Mouse (Mus musculus): ENCODE results near the gene Rdm1. TPM values are rescaled to one million over a fixed set of nuclear protein-coding genes. Genes with fewer than 3 reads are reported as not detected.

The Rdm1 gene
- polyA plus RNA-seq (2015; fragmentation: Nextera tagmentation; extraction: Ambion mirVana), result 14.5 and 18.1 TPM in 2 replicates

GRCm38 (mm10) chr11:101626995-101627856, at the start of gene Rdm1:
Rdm1 (plus strand) TSS chr11:101627195.

GRCm38 (mm10) chr11:101582054-101583035, 44.6 kb upstream of the Rdm1 start, which contains the start of gene Tmem106a:
Tmem106a (plus strand) TSS chr11:101582242.

GRCm38 (mm10) chr11:101599156-101599555, 27.8 kb upstream of the Rdm1 start, which contains the start of gene Gm11634:
Gm11634 (minus strand) TSS chr11:101599256.

GRCm38 (mm10) chr11:101664825-101665635, 38.0 kb downstream of the Rdm1 start, which contains the start of gene Arl4d:
Arl4d (plus strand) TSS chr11:101665541.

Other genes starting within 250 kb of the Rdm1 start
- 84.4 and 90.0 TPM in 2 replicates for gene Aarsd1, start 209.6 kb upstream of the Rdm1 start, polyA plus RNA-seq (2015; fragmentation: Nextera tagmentation; extraction: Ambion mirVana)
- 5.1 and 6.6 TPM in 2 replicates for gene Gm27029, start 202.4 kb upstream of the Rdm1 start, polyA plus RNA-seq (2015; fragmentation: Nextera tagmentation; extraction: Ambion mirVana)
- gene Rundc1, start 202.1 kb upstream of the Rdm1 start, polyA plus RNA-seq (2015; fragmentation: Nextera tagmentation; extraction: Ambion mirVana), result 22.4 and 24.5 TPM in 2 replicates
- 4.1 and 4.5 TPM in 2 replicates for gene Ptges3l, start 201.9 kb upstream of the Rdm1 start, polyA plus RNA-seq (2015; fragmentation: Nextera tagmentation; extraction: Ambion mirVana)
- gene Rpl27, start 184.9 kb upstream of the Rdm1 start, polyA plus RNA-seq (2015; fragmentation: Nextera tagmentation; extraction: Ambion mirVana), result 246 and 275 TPM in 2 replicates
- 6.7 and 8.5 TPM in 2 replicates for gene Ifi35, start 178.8 kb upstream of the Rdm1 start, polyA plus RNA-seq (2015; fragmentation: Nextera tagmentation; extraction: Ambion mirVana)
- gene Rnd2, start 162.2 kb upstream of the Rdm1 start, polyA plus RNA-seq (2015; fragmentation: Nextera tagmentation; extraction: Ambion mirVana), result 163 and 168 TPM in 2 replicates
- 103 and 115 TPM in 2 replicates for gene Vat1, start 161.0 kb upstream of the Rdm1 start, polyA plus RNA-seq (2015; fragmentation: Nextera tagmentation; extraction: Ambion mirVana)
- 1.8 and 1.9 TPM in 2 replicates for gene Brca1, start 75.2 kb upstream of the Rdm1 start, polyA plus RNA-seq (2015; fragmentation: Nextera tagmentation; extraction: Ambion mirVana)
- 47.0 TPM in 2 replicates for gene Nbr1, start 75.0 kb upstream of the Rdm1 start, polyA plus RNA-seq (2015; fragmentation: Nextera tagmentation; extraction: Ambion mirVana)
- 5.8 and 7.7 TPM in 2 replicates for gene Tmem106a, start 45.0 kb upstream of the Rdm1 start, polyA plus RNA-seq (2015; fragmentation: Nextera tagmentation; extraction: Ambion mirVana)
- not detected in 2 replicates for gene Gm11634, start 27.9 kb upstream of the Rdm1 start, polyA plus RNA-seq (2015; fragmentation: Nextera tagmentation; extraction: Ambion mirVana)
- gene Arl4d, start 38.3 kb downstream of the Rdm1 start, polyA plus RNA-seq (2015; fragmentation: Nextera tagmentation; extraction: Ambion mirVana), result 7.3 and 8.9 TPM in 2 replicates
- 21.7 and 27.2 TPM in 2 replicates for gene Dhx8, start 105.7 kb downstream of the Rdm1 start, polyA plus RNA-seq (2015; fragmentation: Nextera tagmentation; extraction: Ambion mirVana)
- 37.8 and 47.9 TPM in 2 replicates for gene Etv4, start 158.2 kb downstream of the Rdm1 start, polyA plus RNA-seq (2015; fragmentation: Nextera tagmentation; extraction: Ambion mirVana)

Measured in neural tube, postnatal 0 days (tissue).